Mouse (Mus musculus) hindbrain, embryonic 15.5 days (tissue): ENCODE results near the gene Kcnb1. TPM values are rescaled to one million over a fixed set of nuclear protein-coding genes. Genes with fewer than 3 reads are reported as not detected.

ENCODE experiments used
- ATAC-seq: fragments of 200-750 bp; cut with Nextera tagmentation; 2 replicates; pipeline ENCODE4 v1.8.0; 2017; ENCODE audit warnings: low read depth, moderate number of reproducible peaks, moderate TSS enrichment; ENCODE audit not compliant: low FRiP score
- H3K27ac ChIP-seq: fragments of 300-500 bp; sonication (generic); replicated peaks from 2 replicates; pipeline ENCODE4 v1.5.1; 2015; ENCODE audit warnings: mild to moderate bottlenecking, inconsistent platforms
- H3K27me3 ChIP-seq: fragments of 300-500 bp; sonication (generic); 2 replicates; pipeline ENCODE4 v1.6.1; 2015; ENCODE audit warnings: control low read depth, inconsistent platforms
- H3K36me3 ChIP-seq: fragments of 300-500 bp; sonication (generic); 2 replicates; pipeline ENCODE4 v1.6.1; 2015; ENCODE audit warnings: control low read depth, inconsistent platforms
- H3K4me1 ChIP-seq: fragments of 300-500 bp; sonication (generic); replicated peaks from 2 replicates; pipeline ENCODE4 v1.6.1; 2015; ENCODE audit warnings: control low read depth, inconsistent platforms
- H3K4me2 ChIP-seq: fragments of 300-500 bp; sonication (generic); 2 replicates; pipeline ENCODE4 v1.6.1; 2015; ENCODE audit warnings: moderate library complexity, mild to moderate bottlenecking, inconsistent platforms
- H3K4me3 ChIP-seq: fragments of 300-500 bp; sonication (generic); 2 replicates; pipeline ENCODE4 v1.5.1; 2015; ENCODE audit warnings: mild to moderate bottlenecking, inconsistent platforms
- H3K9ac ChIP-seq: fragments of 300-500 bp; sonication (generic); 2 replicates; pipeline ENCODE4 v1.6.1; 2015; ENCODE audit warnings: inconsistent platforms
- H3K9me3 ChIP-seq: fragments of 300-500 bp; sonication (generic); 2 replicates; pipeline ENCODE4 v1.6.1; 2016; ENCODE audit warnings: control low read depth, inconsistent platforms
- WGBS: fragments of 180-500 bp; shearing (Covaris S2); methylation state at CpG from one replicate; pipeline ENCODE4 v1.1.7; 2015; 5-methylcytosine and 5-hydroxymethylcytosine counted together
- polyA plus RNA-seq: library from polyadenylated mRNA; unstranded; fragments of >200 nt; fragmentation: Nextera tagmentation; extraction: Ambion mirVana; gene quantifications from 2 replicates; pipeline ENCODE4 v1.2.1, GENCODE M21; 2015

The Kcnb1 gene
- polyA plus RNA-seq, 1 experiment from 2014 or later: 3.4 TPM

DNA sequence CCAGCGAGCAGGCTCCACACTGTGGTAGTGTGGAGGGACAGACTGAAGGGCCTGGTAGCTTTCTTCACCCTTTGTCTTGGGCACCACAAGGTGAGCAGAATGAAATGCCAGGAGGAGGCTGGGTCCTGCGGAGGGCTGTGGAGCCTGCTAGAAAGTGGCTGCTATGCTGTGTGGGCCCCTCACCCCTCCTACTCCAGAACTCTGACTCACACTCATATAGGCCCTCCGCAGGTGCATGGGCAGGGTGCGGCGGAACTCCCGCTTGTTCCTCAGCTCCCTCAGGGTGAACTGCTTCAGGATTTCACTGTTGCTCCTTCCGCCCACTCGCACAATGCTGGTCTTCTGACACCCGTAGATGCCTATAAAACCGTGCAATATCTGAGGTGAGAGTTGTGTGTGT is 141.7 kb downstream of the Kcnb1 start:
- Histone ChIP-seq H3K4me1 (peaks cover 3% of the 10 kb centered on the region; the same call in 1 of the 2 replicates), H3K27ac (no peak overlapping the region), H3K4me3 (no peak overlapping the region), H3K36me3 (peaks cover 75% of the 10 kb centered on the region), H3K4me2 (no peak overlapping the region), H3K9ac (no peak overlapping the region), H3K9me3 (no peaks in the 10 kb centered on the region), H3K27me3 (no peaks in the 10 kb centered on the region)
- ATAC-seq: no peak
- 94% methylated on average over 10 of the region's 10 CpGs for WGBS

Other genes starting within 250 kb of the Kcnb1 start
- gene Stau1, start 193.9 kb downstream of the Kcnb1 start, polyA plus RNA-seq: 107 and 113 TPM in 2 replicates
- gene Ddx27, start 175.0 kb downstream of the Kcnb1 start, polyA plus RNA-seq: 35.4 and 38.0 TPM in 2 replicates
- gene Znfx1, start 127.1 kb downstream of the Kcnb1 start, polyA plus RNA-seq: 8.0 and 9.7 TPM in 2 replicates
- gene Ptgis, start 50.4 kb upstream of the Kcnb1 start, polyA plus RNA-seq: 3.6 and 3.8 TPM in 2 replicates
- 31.5 and 34.2 TPM in 2 replicates for gene B4galt5, start 159.0 kb upstream of the Kcnb1 start, polyA plus RNA-seq
- 20.9 TPM in 2 replicates for gene Slc9a8, start 231.6 kb upstream of the Kcnb1 start, polyA plus RNA-seq